Mouse (Mus musculus) bone marrow, adult 2 months (tissue): ENCODE data around the gene Ptprn2. TPM values are rescaled to one million over a fixed set of nuclear protein-coding genes. Genes with fewer than 3 reads are reported as not detected.

ENCODE experiments used
- H3K27ac ChIP-seq: fragments of 200-500 bp; 2 replicates; pipeline ENCODE4 v1.5.1; 2012; ENCODE audit warnings: low read depth, mild to moderate bottlenecking, control low read depth, inconsistent platforms, low read length; ENCODE audit not compliant: control insufficient read depth, poor library complexity, insufficient read depth
- H3K4me1 ChIP-seq: fragments of 200-500 bp; 2 replicates; pipeline ENCODE4 v1.6.1; 2011; ENCODE audit warnings: low read length; ENCODE audit not compliant: control insufficient read depth, insufficient read depth
- H3K4me3 ChIP-seq: fragments of 200-500 bp; replicated peaks from 2 replicates; pipeline ENCODE3; 2011; ENCODE audit warnings: mild to moderate bottlenecking, low read depth, low read length, control low read depth; ENCODE audit not compliant: control insufficient read depth
- CTCF ChIP-seq: fragments of 200-500 bp; IDR thresholded peaks from 2 replicates; pipeline ENCODE4 v1.5.1; 2011; ENCODE audit warnings: low read length, control low read depth; ENCODE audit not compliant: control insufficient read depth, insufficient read depth
- POLR2A ChIP-seq: fragments of 200-500 bp; IDR thresholded peaks from 2 replicates; pipeline ENCODE4 v1.6.1; 2011; ENCODE audit warnings: low read depth, mild to moderate bottlenecking, control low read depth, low read length, borderline replicate concordance; ENCODE audit not compliant: control insufficient read depth
- WGBS: fragments of 180-500 bp; shearing (Covaris S2); methylation state at CpG from one replicate; pipeline ENCODE4 v1.1.7; 2018; 5-methylcytosine and 5-hydroxymethylcytosine counted together
- polyA plus RNA-seq: library from polyadenylated mRNA; stranded (reverse); fragments of >200 nt; gene quantifications from 2 replicates; pipeline ENCODE4 v1.2.4, GENCODE M21; 2011; ENCODE audit warnings: low replicate concordance; ENCODE audit not compliant: missing spikeins, insufficient read depth, insufficient read length

Ptprn2 gene
- polyA plus RNA-seq, 1 experiment: 0.35 TPM

- no peak overlapping the region for H3K27ac ChIP-seq
- no peak overlapping the region for H3K4me3 ChIP-seq
- no peaks in the 10 kb centered on the region for H3K4me1 ChIP-seq
- 63% methylated on average over 21 of the region's 21 CpGs for WGBS
- TF ChIP-seq CTCF (no peak), POLR2A (no peak)
Measured at GRCm38 (mm10) chr12:117053851-117054769, 568.6 kb downstream of the Ptprn2 start.

- H3K4me1 ChIP-seq: no peaks in the 10 kb centered on the region
- TF ChIP-seq CTCF (no peak), POLR2A (no peak)
- H3K4me3 ChIP-seq: no peak overlapping the region
- 81% methylated on average over 10 of the region's 10 CpGs for WGBS
- H3K27ac ChIP-seq: no peak overlapping the region
Measured at GRCm38 (mm10) chr12:117054925-117055570, 569.5 kb downstream of the Ptprn2 start.

GRCm38 (mm10) chr12:117058184-117058958 is 572.9 kb downstream of the Ptprn2 start:
- WGBS: 79% methylated on average over 6 of the region's 6 CpGs

GRCm38 (mm10) chr12:117058975-117059374 is 573.5 kb downstream of the Ptprn2 start:
- TF ChIP-seq POLR2A: no peak
- no peak for TF ChIP-seq CTCF
- Histone ChIP-seq H3K27ac (no peak overlapping the region), H3K4me3 (no peak overlapping the region), H3K4me1 (no peaks in the 10 kb centered on the region)
- 77% methylated on average over 7 of the region's 7 CpGs for WGBS

More at GRCm38 (mm10) chr12:117058184-117058958, 572.9 kb downstream of the Ptprn2 start:
- no peaks in the 10 kb centered on the region for H3K4me1 ChIP-seq
- no peak overlapping the region for H3K27ac ChIP-seq
- H3K4me3 ChIP-seq: no peak overlapping the region
- no peak for TF ChIP-seq POLR2A
- TF ChIP-seq CTCF: no peak

- Histone ChIP-seq H3K4me3 (no peak overlapping the region), H3K27ac (peak overlapping the region; percentile 50), H3K4me1 (peaks cover 2% of the 10 kb centered on the region; the same call in 1 of the 2 replicates)
- no peak for TF ChIP-seq CTCF
- no peak for TF ChIP-seq POLR2A
- 43% methylated on average over 7 of the region's 7 CpGs for WGBS
Measured at GRCm38 (mm10) chr12:117077664-117078063, 592.1 kb downstream of the Ptprn2 start.

- 84% methylated on average over 5 of the region's 5 CpGs for WGBS
- H3K4me1 ChIP-seq: peaks cover 2% of the 10 kb centered on the region; the same call in 1 of the 2 replicates
- no peak overlapping the region for H3K4me3 ChIP-seq
- TF ChIP-seq POLR2A (no peak), CTCF (no peak)
- H3K27ac ChIP-seq: no peak overlapping the region
Measured at GRCm38 (mm10) chr12:117078945-117079344, 593.4 kb downstream of the Ptprn2 start.

GRCm38 (mm10) chr12:117079724-117080123 is 594.2 kb downstream of the Ptprn2 start:
- Histone ChIP-seq H3K27ac (no peak overlapping the region), H3K4me1 (peaks cover 2% of the 10 kb centered on the region; the same call in 1 of the 2 replicates), H3K4me3 (no peak overlapping the region)
- WGBS: 71% methylated on average over 2 of the region's 2 CpGs
- TF ChIP-seq POLR2A: no peak
- no peak for TF ChIP-seq CTCF

- Histone ChIP-seq H3K27ac (no peak overlapping the region), H3K4me1 (no peaks in the 10 kb centered on the region), H3K4me3 (no peak overlapping the region)
- no peak for TF ChIP-seq CTCF
- no peak for TF ChIP-seq POLR2A
- WGBS: 80% methylated on average over 3 of the region's 3 CpGs
Measured at GRCm38 (mm10) chr12:117083856-117084701, 598.6 kb downstream of the Ptprn2 start.
